Mouse (Mus musculus) ES-E14 (cell line): Measurements from ENCODE around the gene Mllt11. TPM values are rescaled to one million over a fixed set of nuclear protein-coding genes. Genes with fewer than 3 reads are reported as not detected.

Experiments
- DNase-seq: peaks from one replicate; pipeline ENCODE4 v3.0.0-alpha.2; 2013; ENCODE audit warnings: low read depth, low spot score
- H3K27ac ChIP-seq: 2 replicates; pipeline ENCODE4 v1.5.1; 2012; ENCODE audit warnings: low read depth, mild to moderate bottlenecking, low read length, moderate library complexity, mixed read lengths; ENCODE audit not compliant: poor library complexity, insufficient read depth, severe bottlenecking
- H3K36me3 ChIP-seq: 2 replicates; pipeline ENCODE4 v1.6.1; 2012; ENCODE audit warnings: mild to moderate bottlenecking, low read length, moderate library complexity, mixed read lengths; ENCODE audit not compliant: control insufficient read depth, poor library complexity, insufficient read depth, severe bottlenecking
- H3K4me1 ChIP-seq, 2 experiments: fragments of 150-350 bp in 1 of 2; sonication (generic) in 1 of 2; 2 replicates each; pipeline ENCODE4 v1.6.1; 2012; ENCODE audit warnings: low read length in 2 of 2, mild to moderate bottlenecking in 1 of 2, mixed read lengths in 1 of 2; ENCODE audit not compliant: control insufficient read depth in 2 of 2, insufficient read depth in 2 of 2, poor library complexity in 1 of 2
- H3K4me3 ChIP-seq, 2 experiments: fragments of 150-350 bp in 1 of 2; sonication (generic) in 1 of 2; 2 replicates each; pipeline ENCODE4 v1.5.1; 2012; ENCODE audit warnings: low read length in 2 of 2, low read depth in 1 of 2, mild to moderate bottlenecking in 1 of 2, mixed read lengths in 1 of 2; ENCODE audit not compliant: insufficient read depth in 1 of 2, poor library complexity in 1 of 2, severe bottlenecking in 1 of 2
- H3K9ac ChIP-seq: 2 replicates; pipeline ENCODE4 v1.6.1; 2012; ENCODE audit warnings: low read depth, mild to moderate bottlenecking, low read length, mixed read lengths; ENCODE audit not compliant: poor library complexity, insufficient read depth, severe bottlenecking
- H3K9me3 ChIP-seq: fragments of 150-350 bp; sonication (generic); 2 replicates; pipeline ENCODE4 v1.6.1; 2012; ENCODE audit warnings: low read depth, mild to moderate bottlenecking, low read length; ENCODE audit not compliant: control insufficient read depth, insufficient read depth
- CHD2 ChIP-seq: IDR thresholded peaks from 2 replicates; pipeline ENCODE4 v1.6.1; 2014; ENCODE audit warnings: mild to moderate bottlenecking, low read depth, low read length, inconsistent platforms
- HCFC1 ChIP-seq: IDR thresholded peaks from 2 replicates; pipeline ENCODE4 v1.6.1; 2012; ENCODE audit warnings: low read length, inconsistent platforms, borderline replicate concordance; ENCODE audit not compliant: insufficient read depth
- MAFK ChIP-seq: IDR thresholded peaks from 2 replicates; pipeline ENCODE4 v1.6.1; 2014; ENCODE audit warnings: mild to moderate bottlenecking, low read depth, low read length, inconsistent platforms; ENCODE audit not compliant: insufficient read depth
- ZC3H11A ChIP-seq: IDR thresholded peaks from 2 replicates; pipeline ENCODE4 v1.6.1; 2012; ENCODE audit warnings: low read depth, mild to moderate bottlenecking, inconsistent platforms, low read length, borderline replicate concordance
- ZNF384 ChIP-seq: IDR thresholded peaks from 2 replicates; pipeline ENCODE4 v1.6.1; 2012; ENCODE audit warnings: low read depth, low read length, inconsistent platforms
- in situ Hi-C, 2 experiments: fragments of 600-800 bp; cut with MboI; formaldehyde crosslinking; loops; one replicate each; pipeline ENCODE4 v1.15.1; 2025; ENCODE audit warnings: low sequenced_read_pairs in 2 of 2, inconsistent platforms in 1 of 2; ENCODE audit not compliant: unreplicated experiment in 2 of 2
- total RNA-seq: library from RNA; depleted of rRNA; stranded (reverse); fragments of 300-350 nt; gene quantifications from 2 replicates; pipeline ENCODE4 v1.2.3, GENCODE M21; 2012

Gene Mllt11
- total RNA-seq, 1 experiment = 10.1 TPM

DNA sequence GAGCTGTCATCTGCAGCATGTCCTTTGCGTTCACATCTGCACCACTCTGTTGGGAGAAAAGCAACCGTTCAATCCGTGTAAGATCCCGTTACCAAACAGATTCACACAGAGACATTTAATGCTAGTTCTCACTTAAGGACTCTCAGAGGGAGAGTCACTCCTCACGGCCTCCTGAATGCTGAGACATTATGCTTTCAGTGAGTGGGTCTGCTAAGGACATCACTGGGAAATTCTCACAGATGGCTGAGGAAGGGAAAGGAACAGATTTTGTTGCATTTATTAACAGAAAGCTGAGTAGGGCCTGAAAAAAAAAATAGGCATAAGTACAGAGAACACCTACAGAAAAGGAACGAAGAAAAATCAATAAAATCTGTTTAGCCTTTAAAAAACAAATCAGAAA lies 28.1 kb downstream of the Mllt11 start:
- in situ Hi-C loops = no loop called here
- no peak for DNase-seq
- no peak overlapping the region for H3K27ac ChIP-seq
- H3K9ac ChIP-seq = no peak overlapping the region
- no peaks in the 10 kb centered on the region for H3K4me1 ChIP-seq
- H3K9me3 ChIP-seq = no peaks in the 10 kb centered on the region
- peaks cover 38% of the 10 kb centered on the region for H3K36me3 ChIP-seq
- no peak overlapping the region for H3K4me3 ChIP-seq
- TF ChIP-seq ZNF384 (no peak), HCFC1 (no peak), CHD2 (no peak), ZC3H11A (no peak), MAFK (no peak)

DNA sequence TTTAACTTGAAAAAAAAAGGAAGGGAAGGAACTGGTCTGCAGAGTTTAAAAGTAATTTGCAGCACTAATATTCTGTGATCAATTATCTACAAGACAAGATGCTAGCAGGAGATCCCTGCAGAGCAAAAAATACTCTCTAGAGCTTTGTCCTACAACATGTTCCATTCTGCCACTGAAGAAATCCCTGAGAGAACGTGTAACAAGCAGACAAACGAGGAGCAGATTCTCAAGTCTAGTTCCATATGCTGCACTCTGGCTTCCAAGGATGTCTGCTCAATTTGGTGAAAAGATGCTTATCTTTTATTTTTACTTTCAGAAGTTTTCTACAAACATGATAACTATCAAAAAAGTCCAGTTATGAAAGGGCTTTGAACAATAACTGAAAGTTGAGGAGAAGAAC lies 31.4 kb downstream of the Mllt11 start:
- Histone ChIP-seq H3K4me1 (no peaks in the 10 kb centered on the region), H3K9me3 (no peaks in the 10 kb centered on the region), H3K9ac (no peak overlapping the region), H3K4me3 (no peak overlapping the region), H3K27ac (no peak overlapping the region), H3K36me3 (peaks cover 38% of the 10 kb centered on the region)
- no peak for TF ChIP-seq MAFK
- no peak for TF ChIP-seq CHD2
- TF ChIP-seq ZC3H11A = no peak
- no peak for TF ChIP-seq HCFC1
- TF ChIP-seq ZNF384 = no peak
- DNase-seq = no peak
- in situ Hi-C loops = no loop called here

DNA sequence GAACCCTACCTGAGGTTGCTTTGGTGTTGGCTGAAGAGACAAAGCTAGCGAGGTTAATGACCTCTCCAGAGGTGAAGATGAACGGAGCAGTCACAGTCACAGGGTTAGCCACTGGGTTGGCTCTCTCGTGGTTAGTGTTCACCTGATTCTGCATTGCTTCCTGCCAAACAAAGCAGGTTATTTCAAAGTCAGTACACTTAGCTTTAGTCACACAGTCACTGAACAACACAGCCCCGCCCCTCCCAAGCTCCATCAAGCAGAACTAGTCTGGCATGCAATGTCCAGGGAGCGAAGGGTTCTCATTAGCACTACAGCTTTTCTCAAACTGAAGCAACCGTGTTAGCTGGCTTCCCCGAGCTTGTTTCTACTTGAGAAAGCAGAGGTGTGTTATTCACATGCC lies 31.8 kb downstream of the Mllt11 start:
- peaks cover 38% of the 10 kb centered on the region for H3K36me3 ChIP-seq

DNA sequence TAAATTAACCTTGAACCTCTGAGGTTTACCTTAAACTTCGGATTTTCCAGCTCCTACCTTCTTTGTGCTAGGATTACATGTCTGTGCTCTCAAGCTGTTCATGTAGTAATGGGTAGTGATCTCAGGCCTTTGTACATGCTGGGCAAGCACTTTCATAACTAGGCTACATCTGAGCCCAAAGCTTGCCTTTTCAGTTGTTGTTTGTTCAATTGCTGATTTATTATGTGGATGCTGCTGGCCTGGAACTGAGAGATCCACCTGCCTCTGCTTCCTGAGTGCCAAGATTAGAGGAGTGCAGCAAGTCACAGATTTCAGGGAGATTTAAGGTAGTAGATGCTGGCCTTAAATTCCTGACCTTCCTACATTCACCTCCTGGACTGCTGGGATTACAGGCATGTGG lies 32.9 kb downstream of the Mllt11 start:
- DNase-seq = no peak
- Histone ChIP-seq H3K27ac (no peak overlapping the region), H3K4me3 (no peak overlapping the region), H3K9ac (no peak overlapping the region), H3K36me3 (peaks cover 41% of the 10 kb centered on the region), H3K9me3 (no peaks in the 10 kb centered on the region), H3K4me1 (no peaks in the 10 kb centered on the region)
- no peak for TF ChIP-seq ZC3H11A
- no peak for TF ChIP-seq ZNF384
- in situ Hi-C loops = no loop called here

More for the DNA sequence above, 31.8 kb downstream of the Mllt11 start:
- no peak overlapping the region for H3K27ac ChIP-seq
- no peak for TF ChIP-seq ZC3H11A
- no peak for TF ChIP-seq MAFK
- TF ChIP-seq HCFC1 = no peak
- TF ChIP-seq CHD2 = no peak
- no peak for TF ChIP-seq ZNF384
- no peak overlapping the region for H3K9ac ChIP-seq
- in situ Hi-C loops = no loop called here
- H3K4me3 ChIP-seq = no peak overlapping the region
- no peaks in the 10 kb centered on the region for H3K4me1 ChIP-seq
- no peaks in the 10 kb centered on the region for H3K9me3 ChIP-seq
- DNase-seq = no peak

DNA sequence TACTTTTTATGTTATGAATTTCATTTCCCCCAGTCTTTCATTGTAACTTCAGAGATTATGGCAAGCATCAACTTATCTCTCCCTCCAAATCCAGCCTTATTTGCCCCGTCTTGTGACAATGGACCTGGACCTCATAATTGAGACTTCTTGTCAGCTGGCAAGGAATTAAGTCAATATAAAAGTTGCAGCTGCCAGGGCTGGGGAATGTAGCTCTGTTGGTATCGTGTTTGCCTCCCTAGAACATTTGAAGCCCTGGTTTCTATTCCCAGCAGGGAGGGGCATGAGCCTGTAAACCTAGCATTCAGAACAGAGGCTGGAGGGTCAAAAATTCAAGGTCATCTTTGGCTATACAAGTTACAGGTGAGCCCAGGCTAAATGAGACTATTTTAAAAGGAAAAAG lies 36.2 kb downstream of the Mllt11 start:
- TF ChIP-seq HCFC1 (no peak), CHD2 (no peak), ZC3H11A (no peak), MAFK (no peak), ZNF384 (no peak)
- peaks cover 31% of the 10 kb centered on the region for H3K36me3 ChIP-seq
- H3K4me3 ChIP-seq = no peak overlapping the region

More for the DNA sequence above, 36.2 kb downstream of the Mllt11 start:
- no peak overlapping the region for H3K27ac ChIP-seq
- H3K9me3 ChIP-seq = no peaks in the 10 kb centered on the region
- H3K4me1 ChIP-seq = no peaks in the 10 kb centered on the region
- DNase-seq = no peak
- H3K9ac ChIP-seq = no peak overlapping the region
- in situ Hi-C loops = no loop called here
